Mouse (Mus musculus): Measurements from ENCODE around the gene Ptprk.

- TF ChIP-seq CTCF (IDR thresholded peaks at IDR 0.05; ENCODE audit: control insufficient read depth, insufficient read depth, insufficient replicate concordance, low read depth, low read length) (no peak), POLR2A (IDR thresholded peaks at IDR 0.05; ENCODE audit: control insufficient read depth, low read depth, low read length) (no peak)
These were observed 1.6 kb downstream of the Ptprk start for GRCm38 (mm10) chr10:28076036-28076855.
